Mouse (Mus musculus): ENCODE measurements around the gene Acadvl. TPM values are rescaled to one million over a fixed set of nuclear protein-coding genes. Genes with fewer than 3 reads are reported as not detected.

Acadvl gene
- polyA plus RNA-seq (2021; fragmentation: Nextera tagmentation), result 61.5 and 64.6 TPM in 2 replicates
- long read RNA-seq, experiment 1, transcript Acadvl-202 (20 exons, 2,168 nt), result major isoform, 114 of 142 reads
- long read RNA-seq, experiment 1, partial matches to known transcripts, result 16 of 142 reads
- long read RNA-seq, experiment 1, other reads (novel, unspliced or antisense), result 12 of 142 reads
- long read RNA-seq, experiment 2, transcript Acadvl-202 (20 exons, 2,168 nt), result major isoform, 358 of 411 reads
- long read RNA-seq, experiment 2, partial matches to known transcripts, result 21 of 411 reads
- long read RNA-seq, experiment 2, other reads (novel, unspliced or antisense), result 29 of 411 reads

DNA sequence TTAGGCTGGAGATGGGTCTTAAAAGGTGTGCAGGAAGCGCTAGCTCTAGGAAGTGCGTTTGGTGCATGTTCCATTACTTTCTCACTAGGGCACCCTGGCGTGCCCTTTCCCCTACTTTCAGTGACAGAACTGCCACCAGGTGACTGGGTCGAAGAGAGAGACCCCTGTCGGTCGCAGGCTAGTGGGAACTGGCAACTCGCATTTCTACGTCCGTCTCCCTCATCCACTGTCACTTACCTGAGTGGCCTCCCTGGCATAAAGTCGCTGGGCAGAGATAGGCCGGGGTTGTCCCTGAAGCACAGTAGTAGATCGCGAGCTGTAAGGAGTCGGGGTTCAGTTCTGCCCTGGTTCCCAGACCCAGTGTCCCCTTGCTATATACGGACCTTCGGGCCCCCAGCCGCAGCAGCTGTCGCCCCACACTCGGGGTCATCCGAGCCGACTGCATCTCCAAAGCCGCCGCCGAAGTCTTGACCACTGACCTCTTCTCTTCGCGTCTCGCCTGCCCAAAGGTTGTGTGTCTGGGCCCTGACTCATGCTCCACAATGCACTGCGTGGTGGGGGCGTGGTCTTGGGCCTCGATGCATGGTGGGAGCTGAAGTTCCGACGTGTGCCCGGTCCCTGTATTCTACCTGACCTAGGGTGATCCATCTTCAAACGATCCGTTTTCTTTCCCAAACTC, at the start of gene Acadvl:
Gene Acadvl (minus strand): TSS at position 532 of the 679 bp plus-strand sequence.

DNA sequence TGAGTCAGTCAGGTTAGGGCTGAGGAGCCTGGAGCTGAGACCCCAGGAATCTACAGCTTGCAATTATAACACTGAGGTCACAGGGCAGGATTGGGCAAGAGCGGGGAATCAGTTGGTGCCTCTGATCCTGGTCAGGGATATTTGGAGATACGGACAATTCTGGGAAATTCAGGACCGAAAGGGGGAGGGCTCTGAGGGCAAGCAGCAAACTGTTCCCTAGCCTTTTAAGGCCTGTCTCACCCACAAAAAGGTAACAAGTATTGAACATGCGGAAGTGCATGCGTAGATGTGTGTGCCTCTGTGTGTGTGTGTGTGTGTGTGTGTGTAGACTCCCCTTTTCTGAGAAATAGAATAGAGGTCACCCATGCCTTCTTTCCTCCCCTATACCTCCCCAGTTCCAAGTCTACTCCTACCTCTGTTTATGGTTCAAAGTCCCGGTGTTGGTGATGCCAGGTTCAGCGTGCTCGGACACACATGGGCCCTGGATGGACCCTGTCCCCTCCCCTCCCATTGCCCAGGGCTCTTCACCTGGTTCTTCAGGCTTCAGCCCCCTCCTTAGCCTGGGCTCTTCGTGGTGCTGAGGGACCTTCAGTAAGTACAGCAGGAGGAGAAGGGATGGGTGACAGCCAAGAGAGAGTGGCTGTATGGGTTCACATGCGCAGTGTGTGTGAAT, 38.8 kb upstream of the Acadvl start, which contains the start of gene Asgr1:
Gene Asgr1 (plus strand): TSS at position 188 of the 673 bp plus-strand sequence.

DNA sequence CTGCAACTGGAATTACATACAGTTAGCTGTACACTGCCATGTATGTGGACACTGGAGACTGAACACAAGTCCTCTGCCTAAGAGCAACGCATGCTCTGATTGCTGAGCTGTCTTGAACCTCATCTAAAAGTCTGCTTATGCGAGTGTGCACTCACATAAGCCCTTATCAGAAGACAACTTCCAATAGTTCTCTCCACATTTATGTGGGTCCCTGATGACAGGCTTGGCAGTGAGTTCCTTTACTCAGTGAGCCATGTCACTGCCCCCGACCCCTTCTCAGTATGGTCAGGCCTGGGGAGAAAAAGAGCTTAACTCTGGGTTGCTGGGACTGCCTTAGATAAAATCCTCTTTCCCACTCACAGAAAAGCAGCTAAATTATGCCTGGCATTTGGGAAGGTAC, 1.5 kb upstream of the Acadvl start, which contains the start of gene Dlg4:
Gene Dlg4 (plus strand): TSS at position 274 of the 400 bp plus-strand sequence.

DNA sequence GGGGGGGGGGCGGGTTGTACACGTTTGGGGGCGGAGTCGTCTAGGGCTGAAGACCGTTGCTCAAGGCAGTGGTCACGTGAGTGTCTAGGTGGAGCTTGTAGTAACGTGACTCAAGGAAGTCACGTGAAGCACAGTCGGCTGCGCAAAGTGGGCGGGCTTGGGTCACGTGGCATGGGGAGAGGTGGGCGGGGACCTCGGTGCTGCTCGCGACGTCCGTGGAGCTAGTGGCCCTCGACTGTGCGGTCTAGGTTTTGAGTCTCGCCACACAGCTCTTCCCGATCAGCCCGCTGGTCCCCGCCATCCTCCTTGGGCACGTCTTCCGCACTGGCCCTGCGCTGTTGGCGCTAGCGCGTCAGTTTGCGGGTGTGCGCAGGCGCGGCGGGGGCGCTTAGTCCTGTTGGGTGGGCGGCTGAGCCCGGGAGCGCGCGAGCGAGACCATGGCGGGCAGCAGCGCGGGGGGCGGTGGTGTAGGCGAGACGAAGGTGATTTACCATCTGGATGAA, 14.8 kb downstream of the Acadvl start, which contains the start of gene Dvl2:
Gene Dvl2 (plus strand): TSS at position 200 of the 503 bp plus-strand sequence.

DNA sequence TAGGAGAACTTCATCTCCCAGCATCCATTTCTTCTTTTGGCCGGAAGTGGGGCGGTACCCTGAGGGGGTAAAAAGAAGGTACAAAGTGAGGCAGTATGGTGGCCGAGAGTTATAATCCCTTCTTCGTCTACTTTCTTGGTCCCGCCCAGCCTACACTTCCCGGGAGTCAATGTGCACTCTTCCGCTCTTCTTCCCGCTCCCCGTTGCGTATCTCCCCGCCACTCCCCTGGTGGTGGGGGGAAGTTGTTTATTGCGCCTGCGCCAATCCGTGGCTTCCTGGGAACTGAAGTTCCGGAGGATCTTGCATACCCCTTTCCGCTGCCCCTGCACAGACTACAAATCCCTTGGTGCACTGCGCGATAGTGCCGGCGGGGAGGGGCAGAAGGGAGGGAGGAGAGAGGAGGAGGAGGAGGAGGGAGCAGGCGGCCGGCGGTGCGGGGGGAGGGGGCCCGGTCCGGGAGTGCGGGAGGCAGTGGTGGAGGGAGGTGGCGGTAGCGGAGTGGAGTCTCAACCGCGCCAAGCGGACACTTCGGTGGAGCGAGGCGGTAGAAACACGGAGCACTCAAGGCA, 19.7 kb downstream of the Acadvl start, which contains the start of gene Phf23:
Gene Phf23 (plus strand): TSS at position 387 of the 570 bp plus-strand sequence.

DNA sequence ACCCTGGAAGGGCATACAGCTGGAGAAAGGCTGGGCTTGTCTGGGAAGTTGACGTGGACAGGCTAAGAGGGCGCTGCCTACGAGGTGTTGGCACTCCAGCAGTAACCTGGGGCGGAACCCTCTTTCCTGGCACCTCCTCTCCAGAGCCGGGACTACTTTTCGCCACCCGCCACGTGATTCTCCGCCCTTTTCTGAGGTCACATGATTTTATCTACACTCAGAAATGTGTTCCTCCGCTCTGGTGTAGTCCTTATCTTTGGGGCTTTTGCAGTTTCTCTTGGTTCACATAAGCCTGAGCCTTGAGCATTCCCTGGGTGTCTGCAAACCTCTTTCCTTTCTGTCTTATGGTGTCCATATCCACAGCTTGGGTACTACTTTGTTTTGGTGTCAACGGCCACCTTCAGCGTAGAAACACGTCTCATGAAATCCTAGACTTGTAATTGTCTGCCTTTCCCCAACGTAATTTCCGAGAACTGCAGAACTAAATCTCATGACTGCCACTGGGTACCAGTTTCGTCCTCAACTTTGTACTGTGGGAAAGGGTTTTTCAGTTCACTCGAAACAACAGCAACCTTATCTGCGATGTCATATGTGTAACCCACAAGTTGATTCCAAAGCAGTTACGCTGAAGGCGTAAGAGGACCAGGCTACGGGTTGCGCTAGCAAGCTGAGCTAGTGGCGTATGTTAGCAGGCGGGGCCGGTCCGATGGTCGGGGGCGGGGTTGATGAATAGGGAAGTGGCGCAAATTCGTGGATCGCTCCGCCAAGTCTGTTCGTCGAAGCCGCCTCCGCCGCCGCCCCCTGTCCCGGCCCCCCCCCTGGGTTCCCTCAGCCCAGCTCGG, 24.1 kb downstream of the Acadvl start, which contains the start of gene Gabarap:
Gene Gabarap (plus strand): TSS at position 294 of the 842 bp plus-strand sequence.

DNA sequence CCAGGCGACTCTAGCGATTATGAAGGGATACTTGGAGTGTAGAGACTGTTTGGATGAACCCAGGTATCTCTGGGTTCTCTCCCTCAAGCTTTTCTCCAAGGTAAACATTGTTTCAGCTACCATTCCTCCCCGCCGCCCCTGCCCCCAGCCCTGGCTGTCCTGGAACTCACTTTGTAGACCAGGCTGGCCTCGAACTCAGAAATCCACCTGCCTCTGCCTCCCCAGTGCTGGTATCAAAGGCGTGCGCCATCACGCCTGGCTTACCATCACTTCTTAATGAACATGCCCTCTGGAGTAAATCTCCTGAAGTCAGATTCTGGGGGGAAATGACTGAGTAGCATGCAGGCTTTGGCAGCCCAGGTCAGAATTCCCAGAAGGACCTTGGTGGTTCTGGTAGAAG, 33.0 kb downstream of the Acadvl start, which contains the start of gene Elp5:
Gene Elp5 (minus strand): TSS at position 293 of the 400 bp plus-strand sequence.

DNA sequence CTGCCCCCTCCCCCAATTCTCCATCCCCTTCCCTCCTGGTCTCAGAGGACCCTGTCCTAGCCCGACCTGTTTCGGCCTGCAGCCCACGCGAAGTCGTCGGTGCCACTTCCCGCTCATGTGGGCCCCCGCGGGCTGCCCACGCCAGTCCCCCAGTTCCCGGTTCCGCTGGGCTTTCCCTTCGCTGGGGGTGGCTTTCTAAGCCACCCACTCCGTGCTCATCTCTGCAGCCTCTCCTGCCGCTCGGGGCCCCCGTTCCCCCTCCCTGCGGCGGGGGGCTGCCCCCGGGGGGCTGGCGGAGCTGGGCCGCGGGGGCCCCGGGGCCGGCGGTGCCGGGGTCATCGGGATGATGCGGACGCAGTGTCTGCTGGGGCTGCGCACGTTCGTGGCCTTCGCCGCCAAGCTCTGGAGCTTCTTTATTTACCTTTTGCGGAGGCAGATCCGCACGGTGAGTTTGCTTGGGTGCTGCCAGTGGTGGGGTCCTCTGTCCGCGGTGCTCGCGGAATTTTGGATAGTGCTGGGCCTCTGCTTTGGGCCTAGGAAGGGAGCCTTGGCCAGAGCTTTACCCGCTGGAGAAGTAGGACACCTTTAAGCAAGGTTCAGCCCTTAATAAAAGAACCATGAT, 34.0 kb downstream of the Acadvl start, which contains the start of gene Ctdnep1:
Gene Ctdnep1 (plus strand): TSS at position 16 of the 622 bp plus-strand sequence.

DNA sequence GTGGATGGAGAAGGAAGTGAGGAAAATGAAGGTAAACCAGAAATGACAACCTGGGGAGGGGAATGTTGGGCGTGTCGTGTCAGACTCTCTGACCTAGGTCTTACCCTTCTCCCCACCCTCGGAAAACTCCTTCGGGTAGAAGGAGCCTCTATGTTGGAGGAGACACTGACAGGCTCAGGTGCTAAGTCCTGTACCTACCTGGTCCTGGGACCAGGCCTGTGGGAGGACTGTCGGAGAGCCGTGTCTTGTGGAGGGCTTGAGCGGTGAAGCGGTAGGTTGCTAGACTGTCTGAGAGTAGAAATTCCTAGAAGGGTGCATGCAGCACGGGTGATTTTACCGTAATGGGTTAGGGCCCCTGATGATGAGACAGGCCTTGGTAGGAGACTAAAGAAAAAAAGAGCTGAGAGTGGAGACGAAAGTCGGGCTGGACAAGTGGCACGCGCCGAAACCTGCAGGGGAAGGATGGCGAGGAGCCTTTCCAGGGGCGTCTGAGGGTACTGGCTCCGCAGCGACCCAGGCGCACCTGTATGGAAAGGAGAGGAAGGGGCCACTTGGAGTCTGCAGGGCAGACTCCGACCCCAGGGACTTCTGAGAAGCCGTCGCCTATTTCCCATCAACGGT, 50.5 kb downstream of the Acadvl start, which contains the start of gene Cldn7:
Gene Cldn7 (plus strand): TSS at position 130 of the 621 bp plus-strand sequence.

Small RNA genes lying within 50 kb of the gene (microRNA-seq; reads per million reads assigned to microRNA genes)
- gene Gm44349 (not detected), gene Mir324 (12,002 reads per million, percentile 97 among the genes with 10 or more reads in this experiment)

Other genes starting within 250 kb of the Acadvl start
- gene Zbtb4, start 249.5 kb downstream of the Acadvl start, polyA plus RNA-seq (2021; fragmentation: Nextera tagmentation), result 4.4 and 5.5 TPM in 2 replicates
- 0.25 and 0.46 TPM in 2 replicates for gene Chrnb1, start 219.5 kb downstream of the Acadvl start, polyA plus RNA-seq (2021; fragmentation: Nextera tagmentation)
- gene Fgf11, start 213.6 kb downstream of the Acadvl start, polyA plus RNA-seq (2021; fragmentation: Nextera tagmentation), result 3.7 and 3.9 TPM in 2 replicates
- 0.40 and 1.9 TPM in 2 replicates for gene Tmem102, start 209.8 kb downstream of the Acadvl start, polyA plus RNA-seq (2021; fragmentation: Nextera tagmentation)
- gene Gm39566, start 200.1 kb downstream of the Acadvl start, polyA plus RNA-seq (2021; fragmentation: Nextera tagmentation), result not detected in 2 replicates
- gene Spem2, start 196.9 kb downstream of the Acadvl start, polyA plus RNA-seq (2021; fragmentation: Nextera tagmentation), result not detected in 2 replicates
- not detected in 2 replicates for gene Spem1, start 193.2 kb downstream of the Acadvl start, polyA plus RNA-seq (2021; fragmentation: Nextera tagmentation)
- gene Nlgn2, start 177.6 kb downstream of the Acadvl start, polyA plus RNA-seq (2021; fragmentation: Nextera tagmentation), result 10.5 and 10.6 TPM in 2 replicates
- 460 and 516 TPM in 2 replicates for gene Tmem256, start 176.9 kb downstream of the Acadvl start, polyA plus RNA-seq (2021; fragmentation: Nextera tagmentation)
- 5.0 and 5.4 TPM in 2 replicates for gene Plscr3, start 169.0 kb downstream of the Acadvl start, polyA plus RNA-seq (2021; fragmentation: Nextera tagmentation)
- gene Tnk1, start 156.7 kb downstream of the Acadvl start, polyA plus RNA-seq (2021; fragmentation: Nextera tagmentation), result not detected in 2 replicates
- gene Tmem95, start 137.4 kb downstream of the Acadvl start, polyA plus RNA-seq (2021; fragmentation: Nextera tagmentation), result not detected in 2 replicates
- gene Kctd11, start 134.0 kb downstream of the Acadvl start, polyA plus RNA-seq (2021; fragmentation: Nextera tagmentation), result 0.63 and 0.64 TPM in 2 replicates
- not detected in 2 replicates for gene Acap1, start 119.9 kb downstream of the Acadvl start, polyA plus RNA-seq (2021; fragmentation: Nextera tagmentation)
- 0.24 and 0.34 TPM in 2 replicates for gene 2810408A11Rik, start 114.4 kb downstream of the Acadvl start, polyA plus RNA-seq (2021; fragmentation: Nextera tagmentation)
- gene Neurl4, start 114.3 kb downstream of the Acadvl start, polyA plus RNA-seq (2021; fragmentation: Nextera tagmentation), result 9.8 and 12.3 TPM in 2 replicates
- 20.7 and 21.7 TPM in 2 replicates for gene Gps2, start 101.5 kb downstream of the Acadvl start, polyA plus RNA-seq (2021; fragmentation: Nextera tagmentation)
- gene Eif5a, start 93.5 kb downstream of the Acadvl start, polyA plus RNA-seq (2021; fragmentation: Nextera tagmentation), result 766 and 767 TPM in 2 replicates
- 0.35 TPM in 1 of 2 replicates, not detected in the other for gene Ybx2, start 79.6 kb downstream of the Acadvl start, polyA plus RNA-seq (2021; fragmentation: Nextera tagmentation)
- gene Slc2a4, start 67.2 kb downstream of the Acadvl start, polyA plus RNA-seq (2021; fragmentation: Nextera tagmentation), result 0.43 and 0.93 TPM in 2 replicates
- gene Cldn7, start 50.6 kb downstream of the Acadvl start, polyA plus RNA-seq (2021; fragmentation: Nextera tagmentation), result not detected in 2 replicates
- gene Ctdnep1, start 34.3 kb downstream of the Acadvl start, polyA plus RNA-seq (2021; fragmentation: Nextera tagmentation), result 15.1 and 15.6 TPM in 2 replicates
- 101 and 106 TPM in 2 replicates for gene Elp5, start 32.9 kb downstream of the Acadvl start, polyA plus RNA-seq (2021; fragmentation: Nextera tagmentation)
- 359 and 408 TPM in 2 replicates for gene Gabarap, start 24.3 kb downstream of the Acadvl start, polyA plus RNA-seq (2021; fragmentation: Nextera tagmentation)
- gene Phf23, start 19.6 kb downstream of the Acadvl start, polyA plus RNA-seq (2021; fragmentation: Nextera tagmentation), result 8.8 and 10.5 TPM in 2 replicates
- 1.4 and 1.7 TPM in 2 replicates for gene Dvl2, start 14.8 kb downstream of the Acadvl start, polyA plus RNA-seq (2021; fragmentation: Nextera tagmentation)
- 64.5 and 70.1 TPM in 2 replicates for gene Dlg4, start 1.5 kb upstream of the Acadvl start, polyA plus RNA-seq (2021; fragmentation: Nextera tagmentation)
- 0.48 and 2.2 TPM in 2 replicates for gene Asgr1, start 38.7 kb upstream of the Acadvl start, polyA plus RNA-seq (2021; fragmentation: Nextera tagmentation)
- not detected in 2 replicates for gene Asgr2, start 77.2 kb upstream of the Acadvl start, polyA plus RNA-seq (2021; fragmentation: Nextera tagmentation)
- gene Mgl2, start 114.9 kb upstream of the Acadvl start, polyA plus RNA-seq (2021; fragmentation: Nextera tagmentation), result 0.34 and 0.46 TPM in 2 replicates
- 0.34 and 0.69 TPM in 2 replicates for gene Clec10a, start 140.8 kb upstream of the Acadvl start, polyA plus RNA-seq (2021; fragmentation: Nextera tagmentation)
- gene Slc16a11, start 197.3 kb upstream of the Acadvl start, polyA plus RNA-seq (2021; fragmentation: Nextera tagmentation), result 4.8 and 6.3 TPM in 2 replicates
- gene Slc16a13, start 205.7 kb upstream of the Acadvl start, polyA plus RNA-seq (2021; fragmentation: Nextera tagmentation), result 2.4 and 3.5 TPM in 2 replicates
- gene Bcl6b, start 214.4 kb upstream of the Acadvl start, polyA plus RNA-seq (2021; fragmentation: Nextera tagmentation), result 0.25 and 0.31 TPM in 2 replicates
- 75.4 and 84.9 TPM in 2 replicates for gene 0610010K14Rik, start 222.5 kb upstream of the Acadvl start, polyA plus RNA-seq (2021; fragmentation: Nextera tagmentation)
- gene Gm21988, start 224.4 kb upstream of the Acadvl start, polyA plus RNA-seq (2021; fragmentation: Nextera tagmentation), result 16.6 and 17.2 TPM in 2 replicates
- 921 and 941 TPM in 2 replicates for gene Rnasek, start 224.4 kb upstream of the Acadvl start, polyA plus RNA-seq (2021; fragmentation: Nextera tagmentation)
- gene Alox12, start 239.9 kb upstream of the Acadvl start, polyA plus RNA-seq (2021; fragmentation: Nextera tagmentation), result 0.28 and 0.30 TPM in 2 replicates

Measured in layer of hippocampus, adult 6 months (tissue).